Mouse (Mus musculus) embryonic facial prominence, embryonic 14.5 days (tissue): ENCODE data around the gene Mcidas. TPM values are rescaled to one million over a fixed set of nuclear protein-coding genes. Genes with fewer than 3 reads are reported as not detected.
"Not testable (repeated sequence)": the region's sequence is repeated elsewhere in the genome, so short reads cannot be mapped to it uniquely, and the experiment has no call there.

ENCODE experiments used
- ATAC-seq: fragments of 200-750 bp; cut with Nextera tagmentation; 2 replicates; pipeline ENCODE4 v1.8.0; 2017; ENCODE audit warnings: low read depth, moderate number of reproducible peaks, moderate TSS enrichment
- DNase-seq: peaks from one replicate; pipeline ENCODE4 v3.0.0-alpha.2; 2015; ENCODE audit warnings: low spot score
- H3K27ac ChIP-seq: fragments of 300-500 bp; sonication (generic); replicated peaks from 2 replicates; pipeline ENCODE4 v1.5.1; 2014; ENCODE audit warnings: low read depth, mild to moderate bottlenecking, low read length, moderate library complexity
- H3K27me3 ChIP-seq: fragments of 300-500 bp; sonication (generic); replicated peaks from 2 replicates; pipeline ENCODE4 v1.6.1; 2014; ENCODE audit warnings: low read length; ENCODE audit not compliant: control insufficient read depth, insufficient read depth
- H3K36me3 ChIP-seq: fragments of 300-500 bp; sonication (generic); 2 replicates; pipeline ENCODE4 v1.6.1; 2014; ENCODE audit warnings: low read length, mixed read lengths; ENCODE audit not compliant: control insufficient read depth, insufficient read depth
- H3K4me1 ChIP-seq: fragments of 300-500 bp; sonication (generic); 2 replicates; pipeline ENCODE4 v1.6.1; 2014; ENCODE audit warnings: antibody characterized with exemption, low read length; ENCODE audit not compliant: control insufficient read depth, insufficient read depth
- H3K4me2 ChIP-seq: fragments of 300-500 bp; sonication (generic); 2 replicates; pipeline ENCODE4 v1.6.1; 2014; ENCODE audit warnings: low read depth, mild to moderate bottlenecking, low read length, moderate library complexity, mixed read lengths
- H3K4me3 ChIP-seq: fragments of 300-500 bp; sonication (generic); 2 replicates; pipeline ENCODE4 v1.5.1; 2014; ENCODE audit warnings: low read depth, mild to moderate bottlenecking, low read length
- H3K9ac ChIP-seq: fragments of 300-500 bp; sonication (generic); 2 replicates; pipeline ENCODE4 v1.6.1; 2014; ENCODE audit warnings: low read depth, mild to moderate bottlenecking, low read length, moderate library complexity, mixed read lengths
- H3K9me3 ChIP-seq: fragments of 300-500 bp; sonication (generic); 2 replicates; pipeline ENCODE4 v1.6.1; 2016; ENCODE audit warnings: low read length; ENCODE audit not compliant: control insufficient read depth
- WGBS: fragments of 180-500 bp; shearing (Covaris S2); extraction: QIAGEN DNeasy Blood & Tissue Kit; methylation state at CpG from one replicate; pipeline ENCODE4 v1.1.7; 2014; 5-methylcytosine and 5-hydroxymethylcytosine counted together
- polyA plus RNA-seq: library from polyadenylated mRNA; unstranded; fragments of >200 nt; fragmentation: Nextera tagmentation; extraction: Ambion mirVana; gene quantifications from 2 replicates; pipeline ENCODE4 v1.2.1, GENCODE M21; 2014

Gene Mcidas
- polyA plus RNA-seq, 1 experiment from 2014 or later = 4.1 TPM

DNA sequence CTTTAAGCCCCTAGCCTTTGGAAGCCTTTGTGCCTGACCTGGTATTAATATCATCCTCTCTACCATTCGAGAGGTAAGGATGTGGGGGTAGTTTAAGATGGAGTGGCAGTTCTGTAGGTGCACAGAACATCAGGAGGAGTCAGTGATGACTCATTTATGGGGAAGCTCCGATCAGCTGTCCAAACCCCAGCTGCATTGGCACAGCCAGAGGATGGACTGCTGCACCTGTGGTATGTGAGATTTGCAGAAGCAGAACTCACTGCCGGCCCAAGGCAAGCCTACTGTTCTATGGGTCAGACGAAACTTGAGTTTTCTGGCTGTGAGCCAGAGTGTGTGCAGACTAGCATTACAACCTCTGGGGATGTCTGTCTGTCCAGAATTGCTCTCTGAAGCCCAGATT, 2.8 kb downstream of the Mcidas start:
- Histone ChIP-seq H3K27me3 (peaks cover 92% of the 10 kb centered on the region), H3K4me1 (peaks cover 8% of the 10 kb centered on the region), H3K9me3 (no peaks in the 10 kb centered on the region), H3K4me2 (no peak overlapping the region), H3K9ac (no peak overlapping the region), H3K4me3 (no peak overlapping the region), H3K36me3 (no peaks in the 10 kb centered on the region), H3K27ac (no peak overlapping the region)
- no peak for DNase-seq
- WGBS = 38% methylated on average over 4 of the region's 4 CpGs
- no peak for ATAC-seq

DNA sequence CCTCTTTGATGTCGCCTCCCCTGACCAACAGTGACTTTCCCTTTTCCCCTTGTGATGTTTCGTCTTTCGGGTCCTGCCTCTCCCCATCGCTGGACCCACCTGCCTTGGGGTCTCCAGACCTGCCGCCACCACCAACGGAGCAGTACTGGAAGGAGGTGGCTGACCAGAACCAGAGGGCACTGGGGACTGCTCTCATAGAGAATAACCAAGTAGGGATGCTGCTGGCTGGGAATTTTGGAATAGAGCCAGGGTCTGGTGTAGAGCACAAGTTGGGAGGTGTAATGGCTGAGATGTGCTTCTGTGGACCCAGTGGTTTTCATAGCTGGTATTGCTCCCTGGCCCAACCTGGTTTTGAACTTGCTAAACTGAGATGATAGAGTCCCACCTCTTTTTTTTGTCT, 3.7 kb downstream of the Mcidas start:
- peaks cover 87% of the 10 kb centered on the region for H3K27me3 ChIP-seq
- 67% methylated on average over 6 of the region's 6 CpGs for WGBS
- no peak overlapping the region for H3K4me3 ChIP-seq
- no peak overlapping the region for H3K4me2 ChIP-seq
- H3K27ac ChIP-seq = no peak overlapping the region
- peaks cover 8% of the 10 kb centered on the region for H3K4me1 ChIP-seq
- H3K9ac ChIP-seq = no peak overlapping the region
- DNase-seq (no peak), ATAC-seq (no peak)
- no peaks in the 10 kb centered on the region for H3K9me3 ChIP-seq
- H3K36me3 ChIP-seq = no peaks in the 10 kb centered on the region

DNA sequence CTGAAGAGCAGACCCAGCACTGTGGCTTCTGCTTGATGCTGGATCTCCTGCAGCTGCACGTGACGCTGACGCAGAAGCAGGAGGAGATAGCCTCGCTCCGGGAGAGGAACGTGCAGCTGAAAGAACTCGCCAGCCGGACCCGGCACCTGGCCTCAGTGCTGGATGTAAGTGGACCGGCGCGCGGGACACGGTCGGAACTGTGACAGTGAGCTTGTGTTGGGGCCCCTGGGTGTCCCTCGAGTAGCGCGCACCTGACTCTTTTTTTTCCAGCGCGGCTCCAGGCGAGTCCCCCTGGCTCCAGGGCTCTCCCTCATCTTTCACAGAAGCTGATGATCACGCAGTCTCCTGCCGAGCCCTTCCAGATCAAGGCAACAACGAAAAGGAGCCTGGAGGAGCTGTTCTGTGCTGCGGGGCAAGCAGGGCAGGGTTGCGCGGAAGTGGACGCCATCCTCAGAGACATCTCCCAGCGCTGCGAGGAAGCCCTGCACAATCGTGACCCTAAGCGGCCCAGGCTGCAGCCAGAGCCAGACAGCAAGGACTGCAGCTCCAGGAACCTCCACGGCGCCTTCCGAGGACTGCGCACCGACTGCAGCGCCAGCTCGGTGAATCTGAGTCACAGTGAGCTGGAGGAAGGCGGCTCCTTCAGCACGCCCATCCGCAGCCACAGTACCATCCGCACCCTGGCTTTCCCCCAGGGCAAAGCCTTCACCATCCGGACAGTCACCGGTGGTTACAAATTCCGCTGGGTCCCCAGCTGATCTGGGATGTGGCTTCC, 5.0 kb downstream of the Mcidas start:
- Histone ChIP-seq H3K4me2 (peak overlapping the region; percentile 95), H3K4me3 (peak overlapping the region; percentile 48), H3K4me1 (peaks cover 6% of the 10 kb centered on the region), H3K9ac (peak overlapping the region; percentile 57), H3K27me3 (peaks cover 75% of the 10 kb centered on the region), H3K36me3 (no peaks in the 10 kb centered on the region), H3K27ac (no peak overlapping the region), H3K9me3 (no peaks in the 10 kb centered on the region)
- WGBS = under 1% methylated on average over 31 of the region's 46 CpGs
- ATAC-seq = 0 out of 2 replicates have a peak, but pooled peaks have one; percentile 22
- DNase-seq = no peak

DNA sequence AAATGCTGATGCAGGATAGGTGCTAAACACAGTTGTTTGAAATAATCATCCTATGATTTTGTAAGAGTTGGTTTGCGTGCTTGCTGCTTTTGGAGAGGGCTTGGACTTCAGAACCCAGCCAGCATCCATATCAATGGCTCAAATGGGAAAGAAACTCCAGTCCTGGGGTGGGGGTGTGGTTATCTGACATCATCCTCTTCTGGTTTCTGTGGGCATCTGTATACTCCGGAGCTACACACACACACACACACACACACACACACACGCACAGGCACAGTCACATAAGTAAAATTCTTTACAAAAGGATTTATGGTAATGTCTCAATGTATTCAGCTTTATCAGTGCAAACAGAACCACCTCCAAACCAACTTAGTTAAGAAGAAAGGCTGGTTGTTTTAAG, 6.4 kb downstream of the Mcidas start:
- no peak for DNase-seq
- H3K9ac ChIP-seq = no peak overlapping the region
- H3K4me3 ChIP-seq = no peak overlapping the region
- WGBS = 70% methylated on average over 3 of the region's 3 CpGs
- H3K36me3 ChIP-seq = no peaks in the 10 kb centered on the region
- H3K27ac ChIP-seq = no peak overlapping the region
- no peaks in the 10 kb centered on the region for H3K9me3 ChIP-seq
- ATAC-seq = no peak
- H3K4me2 ChIP-seq = no peak overlapping the region
- H3K27me3 ChIP-seq = peaks cover 60% of the 10 kb centered on the region
- no peaks in the 10 kb centered on the region for H3K4me1 ChIP-seq

DNA sequence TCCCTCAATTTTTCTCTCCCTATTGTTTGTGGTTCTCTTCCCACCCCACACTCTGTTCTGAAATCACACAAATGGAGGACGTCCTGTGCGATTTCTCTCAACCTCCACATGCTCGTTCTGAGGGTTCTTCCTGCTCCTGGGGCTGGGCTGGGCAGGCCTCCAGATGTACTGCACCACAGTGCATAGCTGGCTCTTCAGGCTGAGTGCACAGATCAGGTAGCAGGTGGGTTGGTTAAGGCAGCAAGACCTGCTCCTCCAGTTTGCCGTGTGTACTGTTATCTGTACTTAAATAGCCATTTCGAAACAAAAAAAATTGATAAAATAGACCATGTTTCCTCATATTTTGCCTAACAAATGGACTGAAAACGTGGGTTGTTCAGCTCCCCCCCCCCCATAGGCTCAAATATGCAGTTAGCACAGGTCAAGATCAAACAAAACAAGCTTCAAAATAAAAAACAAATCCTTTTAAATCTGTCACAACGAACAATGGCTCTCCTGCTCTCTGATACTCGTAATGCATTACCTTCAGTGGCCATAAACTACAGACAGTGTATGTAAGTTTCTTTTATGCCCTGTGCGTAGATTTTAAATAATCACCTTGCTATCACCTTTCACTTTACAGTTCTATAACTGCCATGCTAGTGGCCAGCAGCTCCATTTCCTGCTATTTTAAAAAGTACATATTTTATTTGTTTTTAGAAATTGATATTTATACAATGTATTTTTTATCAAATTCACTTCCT, 7.1 kb downstream of the Mcidas start:
- no peak overlapping the region for H3K9ac ChIP-seq
- H3K27ac ChIP-seq = no peak overlapping the region
- H3K4me3 ChIP-seq = no peak overlapping the region
- no peaks in the 10 kb centered on the region for H3K4me1 ChIP-seq
- H3K27me3 ChIP-seq = peaks cover 54% of the 10 kb centered on the region
- no peaks in the 10 kb centered on the region for H3K36me3 ChIP-seq
- peak; percentile 84 for DNase-seq
- WGBS = 60% methylated on average over 9 of the region's 9 CpGs
- H3K9me3 ChIP-seq = no peaks in the 10 kb centered on the region
- no peak overlapping the region for H3K4me2 ChIP-seq
- peak; percentile 94 for ATAC-seq

DNA sequence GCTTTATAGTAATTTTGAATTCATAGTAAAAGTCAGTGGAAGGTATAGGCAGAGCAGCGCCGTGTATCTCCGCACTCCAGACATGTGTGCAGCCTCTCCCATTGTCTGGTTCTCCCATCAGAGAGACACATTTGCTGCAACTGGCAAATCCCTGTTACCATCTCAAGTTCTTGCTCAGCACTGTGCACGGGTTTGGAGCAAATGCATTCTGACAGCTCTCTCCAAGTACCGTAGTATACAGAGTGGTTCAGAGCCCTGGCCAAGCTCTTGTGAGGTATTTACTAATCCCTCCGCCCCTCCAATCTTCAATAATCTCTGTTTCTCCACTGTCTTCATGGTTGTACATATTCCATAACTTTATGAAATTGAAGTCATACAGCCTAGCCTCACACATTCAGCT, 19.0 kb downstream of the Mcidas start:
- Histone ChIP-seq H3K27ac (no peak overlapping the region), H3K4me1 (no peaks in the 10 kb centered on the region), H3K9me3 (no peaks in the 10 kb centered on the region), H3K27me3 (no peaks in the 10 kb centered on the region), H3K36me3 (no peaks in the 10 kb centered on the region), H3K9ac (no peak overlapping the region), H3K4me2 (peak overlapping the region; percentile 38; the same call in 1 of the 2 replicates), H3K4me3 (no peak overlapping the region)
- DNase-seq (no peak), ATAC-seq (peak; percentile 50; the same call in 1 of the 2 replicates)
- 71% methylated on average over 6 of the region's 6 CpGs for WGBS

DNA sequence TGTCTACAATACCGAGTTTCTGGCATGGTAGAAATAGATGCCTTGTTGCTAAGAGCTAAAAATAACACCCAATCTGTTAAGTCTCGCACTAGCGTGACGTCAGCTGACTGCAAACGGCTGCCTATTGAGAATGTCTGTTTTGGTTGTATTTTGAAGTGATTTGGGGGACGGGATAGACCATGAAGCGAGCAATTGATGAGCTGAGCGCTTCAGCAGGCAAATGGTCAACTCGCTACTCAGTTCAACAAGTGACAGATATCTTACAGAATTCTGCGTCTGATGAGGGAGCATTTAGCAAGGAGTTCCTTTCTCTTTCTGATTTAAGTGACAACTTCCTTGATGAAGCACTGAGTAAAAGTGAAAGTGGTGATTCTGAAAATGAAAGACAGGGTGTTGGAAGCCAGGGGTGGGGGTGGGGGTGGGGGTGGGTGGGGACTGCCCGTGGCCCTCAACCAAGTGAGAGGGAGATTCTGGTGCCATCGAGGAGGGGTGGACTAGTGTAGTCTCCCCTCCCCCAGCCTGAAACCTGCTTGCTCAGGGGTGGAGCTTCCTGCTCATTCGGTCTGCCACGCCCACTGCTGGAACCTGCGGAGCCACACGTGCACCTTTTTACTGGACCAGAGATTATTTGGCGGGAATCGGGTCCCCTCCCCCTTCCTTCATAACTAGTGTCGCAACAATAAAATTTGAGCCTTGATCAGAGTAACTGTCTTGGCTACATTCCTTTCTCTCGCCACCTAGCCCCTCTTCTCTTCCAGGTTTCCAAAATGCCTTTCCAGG, 19.7 kb downstream of the Mcidas start:
- 42% methylated on average over 18 of the region's 20 CpGs for whole genome bisulfite sequencing

DNA sequence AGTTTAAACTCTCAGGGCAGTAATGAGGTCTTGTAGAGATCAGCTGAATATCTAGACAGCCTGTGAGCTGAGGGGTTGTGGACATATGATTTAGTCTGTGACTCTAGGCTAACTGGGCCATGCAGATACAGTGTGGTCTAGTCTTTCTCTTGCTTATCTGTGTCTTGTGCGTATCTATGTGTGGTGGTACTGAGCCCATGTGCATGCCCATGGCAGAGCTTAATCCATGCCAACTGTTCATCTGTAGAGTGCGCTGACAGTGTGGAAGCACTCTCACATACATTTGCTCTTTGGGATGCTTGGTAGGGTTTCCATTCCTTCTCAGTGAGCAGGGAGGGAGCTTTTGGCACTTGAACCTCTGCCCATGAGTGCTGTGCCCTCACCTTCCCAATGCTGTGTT, 27.9 kb downstream of the Mcidas start:
- 88% methylated on average over 2 of the region's 2 CpGs for WGBS
- no peak for DNase-seq

More for the DNA sequence above, 19.7 kb downstream of the Mcidas start:
- not testable (repeated sequence) for H3K36me3 ChIP-seq, DNase-seq, H3K9ac ChIP-seq, H3K27me3 ChIP-seq, ATAC-seq, H3K27ac ChIP-seq, H3K4me1 ChIP-seq, H3K9me3 ChIP-seq
- H3K4me3 ChIP-seq = peak overlapping the region; percentile 15; the same call in 1 of the 2 replicates
- H3K4me2 ChIP-seq = peak overlapping the region; percentile 38

More for the DNA sequence above, 27.9 kb downstream of the Mcidas start:
- no peak overlapping the region for H3K27ac ChIP-seq
- no peak overlapping the region for H3K9ac ChIP-seq
- no peak overlapping the region for H3K4me3 ChIP-seq
- no peaks in the 10 kb centered on the region for H3K36me3 ChIP-seq
- H3K4me2 ChIP-seq = no peak overlapping the region
- no peak for ATAC-seq
- H3K27me3 ChIP-seq = no peaks in the 10 kb centered on the region
- H3K9me3 ChIP-seq = no peaks in the 10 kb centered on the region
- H3K4me1 ChIP-seq = 0 out of 2 replicates have a peak, but pooled peaks cover 4% of the 10 kb centered on the region
